Mouse (Mus musculus) hindbrain, embryonic 12.5 days (tissue): ENCODE results near the gene Nedd9. TPM values are rescaled to one million over a fixed set of nuclear protein-coding genes. Genes with fewer than 3 reads are reported as not detected.

ENCODE experiments used
- polyA plus RNA-seq: library from polyadenylated mRNA; unstranded; fragments of >200 nt; fragmentation: Nextera tagmentation; extraction: Ambion mirVana; gene quantifications from 2 replicates; pipeline ENCODE4 v1.2.1, GENCODE M21; 2016

Nedd9 gene
- polyA plus RNA-seq, 1 experiment from 2014 or later, result 17.9 TPM

Other genes starting within 250 kb of the Nedd9 start
- 20.0 and 21.5 TPM in 2 replicates for gene Smim13, start 237.5 kb downstream of the Nedd9 start, polyA plus RNA-seq
- not detected in 2 replicates for gene Gm17364, start 213.4 kb downstream of the Nedd9 start, polyA plus RNA-seq
- gene Tmem170b, start 118.5 kb upstream of the Nedd9 start, polyA plus RNA-seq, result 26.1 and 26.2 TPM in 2 replicates